Mouse (Mus musculus): Measurements from ENCODE around the gene Lyrm7. TPM values are rescaled to one million over a fixed set of nuclear protein-coding genes. Genes with fewer than 3 reads are reported as not detected.
A peak's percentile ranks its signal among the peaks of the same experiment; 100 is the strongest.
"Not testable (repeated sequence)": the region's sequence is repeated elsewhere in the genome, so short reads cannot be mapped to it uniquely, and the experiment has no call there.

The Lyrm7 gene
- 10 to 100 TPM; 27.9 to 30.8 TPM for total RNA-seq (2021)

- DNase-seq = peak; percentile 95 to 97
These were observed at the start of gene Lyrm7 for GRCm38 (mm10) chr11:54860256-54861038. TSS of gene Lyrm7 (minus strand) at chr11:54860916.

GRCm38 (mm10) chr11:54910081-54910665, 49.5 kb upstream of the Lyrm7 start:
- no peak for DNase-seq

- DNase-seq = no peak
These were observed 48.6 kb upstream of the Lyrm7 start for GRCm38 (mm10) chr11:54909273-54909672.

GRCm38 (mm10) chr11:54907259-54907658, 46.5 kb upstream of the Lyrm7 start:
- DNase-seq = no peak

- no peak for DNase-seq
These were observed 45.8 kb upstream of the Lyrm7 start for GRCm38 (mm10) chr11:54906466-54906865.

- DNase-seq = no peak
These were observed 45.2 kb upstream of the Lyrm7 start for GRCm38 (mm10) chr11:54905931-54906330.

GRCm38 (mm10) chr11:54905086-54905485, 44.4 kb upstream of the Lyrm7 start:
- no peak for DNase-seq

- DNase-seq = no peak
These were observed 43.4 kb upstream of the Lyrm7 start for GRCm38 (mm10) chr11:54903940-54904706.

GRCm38 (mm10) chr11:54903339-54903738, 42.6 kb upstream of the Lyrm7 start:
- DNase-seq = no peak

GRCm38 (mm10) chr11:54902333-54903323, 41.9 kb upstream of the Lyrm7 start, which contains the start of gene Gpx3:
TSS of gene Gpx3 (plus strand) at chr11:54902453.
- peak; percentile 33 to 45 for DNase-seq

- no peak for DNase-seq
These were observed 38.9 kb upstream of the Lyrm7 start for GRCm38 (mm10) chr11:54899657-54900056.

GRCm38 (mm10) chr11:54897470-54897869, 36.8 kb upstream of the Lyrm7 start:
- DNase-seq = no peak

GRCm38 (mm10) chr11:54896646-54897045, 35.9 kb upstream of the Lyrm7 start:
- DNase-seq = not testable (repeated sequence)

- DNase-seq = no peak
These were observed 33.9 kb upstream of the Lyrm7 start for GRCm38 (mm10) chr11:54894589-54894988.

- no peak for DNase-seq
These were observed 31.4 kb upstream of the Lyrm7 start for GRCm38 (mm10) chr11:54892091-54892490.

GRCm38 (mm10) chr11:54891341-54891740, 30.6 kb upstream of the Lyrm7 start:
- DNase-seq = no peak

- no peak for DNase-seq
These were observed 27.2 kb upstream of the Lyrm7 start for GRCm38 (mm10) chr11:54887927-54888326.

- DNase-seq = no peak
These were observed 24.7 kb upstream of the Lyrm7 start for GRCm38 (mm10) chr11:54885406-54885805.

- no peak for DNase-seq
These were observed 24.2 kb upstream of the Lyrm7 start for GRCm38 (mm10) chr11:54884937-54885336.

- DNase-seq = no peak
These were observed 23.6 kb upstream of the Lyrm7 start for GRCm38 (mm10) chr11:54884197-54884828.

- no peak for DNase-seq
These were observed 22.0 kb upstream of the Lyrm7 start for GRCm38 (mm10) chr11:54882671-54883070.
